Mouse (Mus musculus) skeletal muscle tissue, postnatal 0 days (tissue): ENCODE measurements around the gene Gm16368. TPM values are rescaled to one million over a fixed set of nuclear protein-coding genes. Genes with fewer than 3 reads are reported as not detected.

Source experiments
- polyA plus RNA-seq: library from polyadenylated mRNA; unstranded; fragments of >200 nt; fragmentation: Nextera tagmentation; extraction: Ambion mirVana; gene quantifications from 2 replicates; pipeline ENCODE4 v1.2.1, GENCODE M21; 2015

Gene Gm16368
- polyA plus RNA-seq: not detected in 2 replicates

GRCm38 (mm10) chr12:88083397-88083796 is at the start of gene Gm16368:
Gm16368 (plus strand) TSS chr12:88083697.

Other genes with a start within 250 kb of the Gm16368 start
- not detected in 2 replicates for gene Gm2001, start 241.4 kb upstream of the Gm16368 start, polyA plus RNA-seq
- gene Gm2016, start 209.6 kb upstream of the Gm16368 start, polyA plus RNA-seq: not detected in 2 replicates
- not detected in 2 replicates for gene Gm2022, start 188.3 kb upstream of the Gm16368 start, polyA plus RNA-seq
- not detected in 2 replicates for gene Gm2035, start 163.8 kb upstream of the Gm16368 start, polyA plus RNA-seq
- gene Gm2042, start 129.6 kb upstream of the Gm16368 start, polyA plus RNA-seq: not detected in 2 replicates
- gene Gm2075, start 71.8 kb upstream of the Gm16368 start, polyA plus RNA-seq: not detected in 2 replicates
- not detected in 2 replicates for gene Gm6803, start 64.9 kb upstream of the Gm16368 start, polyA plus RNA-seq
- not detected in 2 replicates for gene Gm2056, start 56.7 kb upstream of the Gm16368 start, polyA plus RNA-seq
- not detected in 2 replicates for gene Gm10436, start 98.4 kb downstream of the Gm16368 start, polyA plus RNA-seq
- gene Gm8332, start 166.4 kb downstream of the Gm16368 start, polyA plus RNA-seq: not detected in 2 replicates
- not detected in 2 replicates for gene Gm5662, start 190.8 kb downstream of the Gm16368 start, polyA plus RNA-seq
- gene Gm5039, start 240.3 kb downstream of the Gm16368 start, polyA plus RNA-seq: not detected in 2 replicates